Mouse (Mus musculus) kidney, adult 11 months (tissue): ENCODE data around the gene Gba2.
A peak's percentile ranks its signal among the peaks of the same experiment; 100 is the strongest.
"Not testable (repeated sequence)": the region's sequence is repeated elsewhere in the genome, so short reads cannot be mapped to it uniquely, and the experiment has no call there.

ENCODE experiments used
- DNase-seq: peaks from one replicate; pipeline ENCODE4 v3.0.0; 2022

Gene Gba2

GRCm38 (mm10) chr4:43578376-43579204, at the start of gene Gba2, which contains the start of gene Rgp1:
TSS of gene Gba2 (minus strand) at chr4:43578873.
TSS of gene Rgp1 (plus strand) at chr4:43578715.
- peak; percentile 93 for DNase-seq

GRCm38 (mm10) chr4:43620146-43620778, 41.6 kb upstream of the Gba2 start:
- DNase-seq, result no peak

- DNase-seq, result no peak
These were observed 34.5 kb upstream of the Gba2 start for GRCm38 (mm10) chr4:43613060-43613730.

- DNase-seq, result no peak
These were observed 33.9 kb upstream of the Gba2 start for GRCm38 (mm10) chr4:43612534-43612933.

- no peak for DNase-seq
These were observed 26.3 kb upstream of the Gba2 start for GRCm38 (mm10) chr4:43604751-43605685.

- no peak for DNase-seq
These were observed 25.4 kb upstream of the Gba2 start for GRCm38 (mm10) chr4:43604099-43604498.

- DNase-seq, result no peak
These were observed 21.7 kb upstream of the Gba2 start for GRCm38 (mm10) chr4:43600195-43600934.

- no peak for DNase-seq
These were observed 20.1 kb upstream of the Gba2 start for GRCm38 (mm10) chr4:43598650-43599380.

- no peak for DNase-seq
These were observed 19.5 kb upstream of the Gba2 start for GRCm38 (mm10) chr4:43598200-43598599.

- not testable (repeated sequence) for DNase-seq
These were observed 17.9 kb upstream of the Gba2 start for GRCm38 (mm10) chr4:43596597-43596996.

- DNase-seq, result no peak
These were observed 14.8 kb upstream of the Gba2 start for GRCm38 (mm10) chr4:43593453-43593852.

- no peak for DNase-seq
These were observed 13.3 kb upstream of the Gba2 start for GRCm38 (mm10) chr4:43591961-43592360.

GRCm38 (mm10) chr4:43591543-43591942, 12.9 kb upstream of the Gba2 start:
- no peak for DNase-seq

- DNase-seq, result peak; percentile 46
These were observed 9.0 kb upstream of the Gba2 start for GRCm38 (mm10) chr4:43587681-43588080.

GRCm38 (mm10) chr4:43586411-43586810, 7.7 kb upstream of the Gba2 start:
- DNase-seq, result peak; percentile 89

GRCm38 (mm10) chr4:43585682-43586081, 7.0 kb upstream of the Gba2 start:
- DNase-seq, result no peak

- DNase-seq, result peak; percentile 60
These were observed 6.1 kb upstream of the Gba2 start, which contains the start of gene Msmp for GRCm38 (mm10) chr4:43584444-43585416. TSS of gene Msmp (minus strand) at chr4:43584494.

- no peak for DNase-seq
These were observed 4.7 kb upstream of the Gba2 start for GRCm38 (mm10) chr4:43583421-43583820.

- DNase-seq, result no peak
These were observed 3.6 kb upstream of the Gba2 start for GRCm38 (mm10) chr4:43582241-43582640.

- DNase-seq, result no peak
These were observed 2.7 kb upstream of the Gba2 start for GRCm38 (mm10) chr4:43581381-43581780.
